Mouse (Mus musculus) left cerebral cortex, adult 11 months (tissue): ENCODE data around the gene Prss35.

Experiments used
- DNase-seq: peaks from one replicate; pipeline ENCODE4 v3.0.0; 2022; ENCODE audit warnings: low spot score

Gene Prss35

DNA sequence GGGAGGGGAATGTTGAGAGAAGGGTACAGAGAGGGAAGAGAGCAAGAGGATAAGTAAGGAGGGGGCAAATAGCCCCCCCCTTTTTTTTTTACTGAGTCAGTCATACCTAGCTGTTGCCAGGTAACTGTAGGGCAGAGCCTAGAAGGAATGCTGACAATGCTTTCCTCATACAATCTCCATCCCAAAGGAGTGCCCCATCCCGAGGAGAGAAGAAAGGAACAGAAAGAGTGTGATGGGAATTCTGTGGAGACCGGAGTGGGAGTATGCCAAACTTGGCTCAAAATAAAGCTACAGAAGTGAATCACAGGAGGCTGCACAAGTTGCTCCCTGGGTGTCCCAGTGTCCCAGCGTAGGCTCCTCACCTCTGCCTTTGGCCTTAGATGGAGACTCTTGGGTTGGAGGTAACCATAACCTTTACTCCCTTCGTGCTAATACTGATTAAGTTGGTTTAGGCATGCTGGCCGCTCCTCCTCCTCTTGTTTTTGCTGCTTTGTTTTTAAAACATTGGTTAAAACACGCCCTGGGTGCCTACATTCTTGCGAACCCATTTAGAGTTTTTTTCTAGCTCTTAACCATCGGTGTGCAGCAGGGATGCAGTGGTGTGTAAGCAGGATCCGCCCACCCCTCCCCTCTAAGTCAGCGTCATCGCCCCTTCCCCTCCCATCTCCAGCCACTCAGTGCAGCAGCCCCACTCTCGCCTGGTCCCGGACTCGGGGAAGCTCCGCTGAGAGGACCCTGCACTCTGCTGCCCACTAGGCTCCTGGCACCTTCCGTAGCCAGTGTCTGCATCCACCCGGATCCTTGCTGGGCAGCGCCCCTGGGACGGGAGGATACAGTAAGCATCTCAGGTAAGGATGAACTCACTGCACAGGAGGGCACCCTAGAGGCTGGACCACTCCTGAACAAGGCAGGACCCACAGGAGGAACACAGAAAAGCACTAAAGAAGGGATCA lies at the start of gene Prss35:
TSS of gene Prss35 (plus strand) at position 691 of the 953 bp plus-strand sequence.
- no peak for DNase-seq

DNA sequence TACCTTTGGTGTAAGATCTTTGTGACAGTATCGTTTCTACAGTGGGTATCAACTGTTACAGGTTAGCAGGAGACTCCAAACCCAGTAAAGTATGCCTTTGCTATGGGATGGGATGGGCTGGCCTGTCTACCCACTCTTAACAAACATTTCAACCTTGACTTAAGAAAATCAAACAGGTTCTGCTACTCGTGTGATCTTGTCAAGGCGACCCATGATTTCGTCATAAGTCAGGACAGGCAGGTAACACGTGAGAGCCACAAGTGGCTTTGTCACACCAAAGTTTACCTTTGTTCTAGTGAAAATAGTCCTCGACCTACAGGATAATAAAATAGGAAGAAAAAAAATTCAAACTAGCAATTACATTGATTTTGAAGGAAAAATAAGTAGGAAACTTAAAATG lies 49.5 kb upstream of the Prss35 start:
- DNase-seq: no peak

DNA sequence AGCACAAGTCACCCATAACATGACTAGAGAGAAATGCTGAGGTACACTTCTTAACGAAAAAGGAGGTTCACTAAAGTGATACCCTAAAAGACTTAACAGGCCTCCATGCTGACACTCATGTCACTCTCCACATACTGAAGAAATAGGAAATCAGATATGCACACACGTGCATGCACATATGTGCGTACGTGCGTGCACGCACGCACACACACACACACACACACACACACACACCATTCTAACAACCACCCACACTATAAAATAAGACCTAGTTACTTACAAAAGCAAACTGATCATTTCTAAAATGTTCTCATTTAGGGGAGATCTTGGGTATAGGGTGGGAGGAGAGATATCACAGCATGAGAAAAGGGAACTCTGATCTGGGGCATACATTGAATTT lies 48.8 kb upstream of the Prss35 start:
- no peak for DNase-seq

DNA sequence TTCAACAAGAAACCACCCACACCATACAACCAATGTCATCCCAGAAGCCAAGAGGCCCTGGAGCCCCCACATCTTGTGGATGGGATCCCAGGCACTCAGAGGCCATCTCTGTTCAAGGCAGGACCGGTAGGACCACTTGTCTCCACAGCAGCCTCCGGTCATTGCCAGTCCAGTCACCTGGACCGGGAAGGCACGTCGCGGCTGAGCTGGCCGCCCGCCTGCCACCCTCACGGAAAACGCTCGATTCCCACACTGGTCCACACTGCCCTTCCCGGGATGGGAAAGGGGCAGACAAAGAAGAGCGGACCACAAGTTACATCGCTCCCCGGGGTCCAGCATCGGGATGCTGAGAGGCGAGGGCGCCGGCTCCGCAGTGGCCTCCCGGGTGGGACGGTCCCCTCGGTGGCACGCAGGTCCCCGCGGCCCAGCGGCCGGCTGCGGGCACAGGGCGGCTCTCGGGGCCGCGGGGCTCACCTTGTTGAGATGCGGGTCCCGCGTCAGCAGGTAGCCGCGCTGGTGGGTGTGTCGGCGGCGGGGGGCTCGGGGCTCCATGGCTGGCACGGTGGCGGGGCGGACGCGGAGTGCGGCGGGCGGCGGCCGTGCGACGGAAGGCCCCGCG lies 48.1 kb upstream of the Prss35 start:
- DNase-seq: no peak

DNA sequence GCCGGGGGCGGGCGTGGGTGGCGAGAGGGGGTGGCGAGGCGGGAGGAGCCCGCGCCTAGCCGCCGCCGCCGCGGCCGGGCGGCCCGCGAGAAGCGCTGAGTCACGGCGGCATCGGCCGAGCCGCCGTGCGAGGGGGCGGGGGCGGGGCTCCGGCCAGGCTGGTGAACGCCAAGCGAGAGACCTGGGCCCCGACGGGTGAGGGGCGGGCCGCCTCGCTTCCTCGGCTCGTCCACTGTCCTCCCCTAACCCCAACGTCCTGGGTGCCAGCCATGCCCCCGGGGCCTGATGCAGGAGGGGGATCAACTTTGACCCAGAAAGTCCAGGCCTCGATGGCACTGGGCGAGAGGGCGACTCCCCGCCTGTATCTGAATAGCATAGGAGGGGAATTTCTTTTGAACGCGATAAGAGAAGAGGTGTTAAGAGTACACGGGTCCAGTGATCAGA lies 47.6 kb upstream of the Prss35 start, which contains the start of gene Me1:
TSS of gene Me1 (minus strand) at position 136 of the 444 bp plus-strand sequence.
- DNase-seq: no peak

DNA sequence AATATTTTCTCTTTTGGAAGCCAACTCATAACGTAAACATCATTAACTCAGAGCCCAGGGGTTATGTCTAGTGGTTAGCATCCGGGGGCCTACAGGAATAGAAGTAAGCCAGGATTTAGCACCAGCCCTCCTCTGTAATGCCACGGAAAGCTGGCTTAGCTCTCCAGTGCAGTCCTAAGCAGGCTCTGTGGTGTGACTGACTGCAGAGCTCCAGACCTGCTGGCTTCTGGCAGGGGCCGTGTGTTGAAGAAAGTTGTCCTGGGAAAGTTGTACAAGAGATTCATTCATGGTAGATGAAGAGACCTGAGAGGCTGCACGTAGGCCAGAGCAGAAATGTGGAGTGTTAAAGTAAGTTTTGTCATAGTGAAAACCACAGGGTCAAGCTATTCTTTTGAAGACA lies 42.2 kb upstream of the Prss35 start:
- DNase-seq: no peak

DNA sequence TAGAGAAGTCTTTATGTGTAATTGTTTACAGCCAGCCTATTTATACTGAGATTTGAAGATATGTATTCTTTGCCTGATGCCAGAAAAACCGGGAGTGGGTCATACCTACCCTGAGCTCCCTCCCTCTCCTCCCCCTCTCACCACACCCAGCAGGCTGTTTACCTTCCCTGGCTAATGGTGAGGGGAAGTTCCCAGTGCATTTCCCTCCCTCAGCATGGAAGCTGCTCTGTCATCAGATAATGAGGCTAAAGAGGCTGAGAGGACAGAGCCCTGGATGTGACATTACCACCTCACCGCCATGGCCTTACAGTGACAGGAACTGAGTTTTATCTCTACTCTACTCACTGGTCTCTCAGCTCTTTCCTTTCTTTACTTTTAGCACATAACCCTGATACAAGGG lies 41.6 kb upstream of the Prss35 start:
- DNase-seq: no peak

DNA sequence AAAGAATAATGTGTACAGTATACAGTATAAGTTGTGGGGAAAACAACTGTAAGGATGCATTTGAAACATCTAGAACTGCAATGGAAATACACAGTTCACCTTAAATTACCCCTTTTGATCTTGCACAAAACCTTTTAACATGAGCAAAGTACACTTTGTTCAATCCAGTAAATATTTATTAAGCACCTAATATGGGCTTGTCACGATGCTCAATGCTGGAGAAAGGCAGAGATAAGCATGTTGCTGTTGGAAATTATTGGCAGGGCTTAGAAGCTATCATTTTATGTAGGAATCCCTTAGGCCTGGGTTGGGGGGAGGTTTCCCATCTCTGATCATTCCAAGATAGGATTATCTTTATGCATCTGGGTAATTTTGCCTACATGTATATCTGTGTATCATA lies 36.0 kb upstream of the Prss35 start:
- DNase-seq: no peak

DNA sequence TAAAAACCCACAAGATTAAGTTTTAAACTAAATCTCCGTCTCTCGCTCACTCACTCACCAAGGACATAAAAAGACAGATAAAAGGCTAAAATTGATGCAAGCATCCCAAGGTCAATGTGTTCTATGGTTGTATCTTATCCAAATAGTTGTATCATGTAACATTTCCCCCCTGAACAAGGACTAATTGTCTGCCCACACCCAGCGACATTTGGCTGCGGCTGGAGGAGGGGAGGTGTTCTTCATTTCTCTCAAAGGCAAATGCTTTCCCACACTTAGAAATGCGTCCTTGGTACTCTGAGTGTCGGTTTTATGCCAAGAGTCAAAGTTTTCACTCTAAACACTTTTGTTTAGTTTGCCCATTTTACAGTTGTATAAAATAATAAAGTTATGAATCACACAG lies 34.5 kb upstream of the Prss35 start:
- DNase-seq: no peak

DNA sequence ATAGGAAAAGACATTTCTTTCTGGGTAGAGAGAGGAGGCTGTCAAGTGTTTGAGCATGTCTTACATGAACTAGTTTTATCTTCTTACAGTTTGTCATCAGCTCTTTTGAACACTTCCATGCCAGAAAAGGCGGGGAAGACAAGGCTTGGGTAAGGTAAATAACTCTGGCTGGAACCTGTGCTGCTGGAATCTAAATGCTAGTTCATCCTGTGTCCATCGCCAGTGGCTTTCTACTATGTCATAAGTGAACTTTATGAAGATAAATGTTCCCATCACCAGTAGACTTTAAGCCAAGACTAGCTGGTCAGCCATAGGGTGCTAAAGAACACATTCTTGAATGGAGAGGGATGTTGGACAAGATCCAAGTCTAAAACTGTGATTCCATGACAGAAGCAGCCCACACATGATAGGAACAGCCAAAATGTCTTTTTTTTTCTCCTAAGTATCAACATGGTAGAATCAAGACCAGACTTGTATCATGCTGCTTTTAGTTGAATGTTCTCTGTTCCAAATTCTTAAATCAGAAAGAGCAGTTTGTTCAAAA lies 33.3 kb upstream of the Prss35 start:
- DNase-seq: no peak

DNA sequence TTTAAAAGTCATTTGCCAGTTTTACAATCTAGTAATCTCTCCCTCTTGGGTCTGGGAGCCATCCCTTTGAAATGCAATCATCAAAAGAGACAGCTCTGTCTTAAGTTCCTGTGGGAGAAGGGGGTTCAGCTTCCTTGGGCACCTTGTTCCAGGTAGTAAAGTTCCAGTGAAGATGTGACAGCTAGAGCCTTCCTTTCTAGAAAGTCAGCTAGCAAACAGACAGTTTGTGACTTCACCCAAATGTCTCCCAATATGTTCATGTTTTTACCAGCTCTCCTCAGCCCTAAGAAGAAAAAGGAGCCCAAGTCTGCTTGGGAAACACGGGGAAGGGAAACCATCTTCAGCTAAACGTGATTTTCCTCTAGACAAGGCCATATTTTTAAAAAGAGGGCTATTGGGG lies 30.8 kb upstream of the Prss35 start:
- DNase-seq: no peak

DNA sequence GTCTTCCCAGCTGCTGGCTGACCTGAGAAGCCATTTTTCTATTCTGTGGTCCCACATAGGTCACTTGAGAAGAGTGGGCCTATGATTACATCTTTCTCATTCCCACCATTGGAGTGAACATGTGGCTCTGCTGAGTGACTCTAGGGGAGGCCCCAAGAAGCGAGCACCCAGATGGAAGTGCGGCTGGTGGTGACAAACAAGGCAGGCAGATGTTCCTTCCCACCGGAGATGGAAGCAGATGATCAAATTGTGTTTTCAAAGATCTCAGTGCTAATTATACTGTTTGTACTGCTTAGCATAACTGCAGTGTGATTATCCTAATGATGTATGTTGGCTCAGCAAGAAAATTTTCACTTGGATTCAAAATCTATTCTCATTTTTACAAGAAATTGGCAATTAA lies 29.4 kb upstream of the Prss35 start:
- no peak for DNase-seq

DNA sequence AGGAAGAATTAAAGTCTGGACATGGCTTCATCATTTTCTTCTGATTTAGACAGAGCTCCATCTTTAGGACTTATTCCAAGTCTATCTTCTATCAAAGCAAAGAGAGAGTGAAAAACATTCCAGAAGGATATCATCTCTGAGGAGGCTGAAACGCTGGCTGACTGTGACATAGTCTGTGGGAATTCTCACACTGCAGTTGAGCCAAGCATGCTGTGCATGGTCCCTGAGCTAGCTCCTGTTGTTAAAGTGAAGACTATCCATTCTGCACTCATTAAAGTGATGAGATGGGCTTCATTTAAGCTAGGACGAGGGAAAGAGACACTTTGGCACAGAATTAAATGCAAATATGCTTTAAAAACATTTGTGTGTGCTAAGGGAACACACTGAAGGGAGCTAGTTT lies 26.9 kb upstream of the Prss35 start:
- DNase-seq: no peak

DNA sequence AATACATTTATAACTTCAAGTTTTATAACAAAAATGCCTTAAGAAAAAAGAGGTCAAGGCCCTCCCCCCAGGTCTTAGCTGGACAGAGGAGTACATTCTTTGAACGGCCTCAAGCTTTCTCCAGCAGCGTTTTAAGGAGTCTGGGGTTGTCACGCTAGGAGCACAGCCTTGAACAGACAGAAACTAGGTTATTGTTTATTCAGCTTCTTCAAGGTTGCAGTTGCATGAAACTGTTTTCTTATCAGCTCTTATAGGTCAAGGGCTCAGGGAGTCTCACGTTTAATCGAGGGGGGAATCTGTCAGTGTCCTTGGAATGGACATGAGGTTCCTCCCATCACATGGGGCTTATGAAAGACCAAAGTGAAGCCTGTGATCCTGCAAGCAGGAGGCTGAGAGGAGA lies 26.3 kb upstream of the Prss35 start:
- no peak for DNase-seq

DNA sequence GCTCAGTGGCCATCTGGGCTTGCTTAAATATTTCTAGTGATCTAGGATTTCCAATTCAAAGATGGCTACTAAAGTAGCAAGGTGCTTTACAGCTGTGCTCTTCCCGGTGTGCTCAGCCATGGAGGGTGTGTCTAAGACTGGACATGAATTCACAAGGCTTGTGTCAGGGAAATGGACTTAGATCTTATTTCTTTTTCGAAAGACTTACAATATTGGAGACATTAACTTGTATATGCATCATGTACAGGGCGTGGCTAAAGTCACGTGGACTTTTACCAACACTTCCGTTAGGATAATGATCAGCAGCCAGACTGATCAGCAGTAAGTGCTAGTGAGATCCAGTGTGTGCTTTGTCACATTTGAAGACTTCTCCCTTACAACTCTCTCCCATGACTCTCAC lies 23.2 kb upstream of the Prss35 start:
- DNase-seq: no peak

DNA sequence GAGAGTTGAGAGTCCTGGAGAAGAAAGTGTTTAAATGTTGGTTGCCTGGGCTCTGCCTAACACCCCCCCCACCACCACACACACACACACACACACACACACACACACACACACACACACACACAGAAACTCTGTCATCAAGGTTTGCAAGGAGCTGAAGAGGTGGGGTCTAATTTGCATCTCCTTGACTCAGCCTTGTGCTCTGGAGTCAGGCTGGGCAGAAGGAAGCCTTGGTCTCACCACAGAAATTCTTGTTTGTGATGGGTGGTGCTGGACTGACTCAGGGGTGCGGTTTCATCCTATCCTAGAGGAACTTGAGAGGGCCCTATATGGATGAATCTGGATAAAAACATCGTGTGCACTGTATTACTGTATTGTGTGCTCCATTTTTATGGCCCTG lies 22.7 kb upstream of the Prss35 start:
- DNase-seq: no peak

DNA sequence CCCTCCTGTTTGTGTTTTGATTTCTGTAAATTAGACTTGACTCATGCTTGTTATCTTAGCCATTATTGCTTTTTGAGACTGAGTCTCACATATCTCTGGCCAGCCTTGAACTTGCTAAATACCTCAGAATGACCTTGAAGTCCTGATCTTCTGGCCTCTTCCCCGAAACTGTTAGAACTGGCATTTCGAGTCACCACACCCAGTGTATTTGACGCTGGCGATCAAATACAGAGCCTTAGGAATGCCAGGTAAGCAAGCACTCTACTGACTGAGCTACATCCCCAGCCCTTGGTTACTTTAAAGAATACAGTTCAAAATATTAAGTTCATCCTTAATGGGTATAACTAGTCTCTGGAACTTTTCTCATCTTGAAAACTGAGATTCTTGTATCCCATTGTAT lies 18.4 kb upstream of the Prss35 start:
- DNase-seq: no peak

DNA sequence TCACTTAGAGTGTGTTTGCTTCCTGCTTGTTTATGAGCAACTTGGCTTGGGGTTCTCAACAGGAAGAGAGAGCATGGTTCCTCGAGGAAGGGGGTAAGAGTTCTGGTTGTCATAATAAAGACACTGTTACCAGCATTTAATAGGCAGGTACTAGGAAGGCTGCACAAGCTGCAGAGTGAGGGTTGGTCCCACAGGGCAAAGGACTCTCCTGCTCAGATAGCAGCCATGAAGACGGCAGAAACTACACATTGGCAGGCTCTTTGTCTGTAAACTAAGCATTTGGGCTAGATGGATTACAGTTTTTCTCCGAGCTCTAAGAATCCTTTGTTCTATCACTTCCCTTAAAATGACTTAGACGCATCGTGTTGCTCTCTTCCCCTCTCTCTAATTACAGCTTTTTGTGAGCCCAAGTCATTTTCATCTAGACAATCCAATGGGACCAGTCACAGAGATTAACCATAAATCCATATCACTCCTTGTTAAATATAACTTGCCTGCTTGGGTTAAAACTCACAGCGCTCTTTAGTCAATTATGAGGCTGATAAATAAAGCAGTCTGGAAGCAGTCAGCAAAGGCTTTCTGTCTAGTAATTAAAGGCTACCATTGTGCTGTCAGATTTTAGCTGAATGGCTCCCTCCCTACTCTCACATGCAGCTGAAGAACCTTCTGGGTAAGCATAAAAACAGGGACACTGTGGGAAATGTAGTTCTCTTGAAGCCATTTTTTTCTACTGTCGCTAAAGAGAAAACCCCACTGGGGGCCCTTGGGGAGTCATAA lies 17.7 kb upstream of the Prss35 start:
- no peak for DNase-seq

DNA sequence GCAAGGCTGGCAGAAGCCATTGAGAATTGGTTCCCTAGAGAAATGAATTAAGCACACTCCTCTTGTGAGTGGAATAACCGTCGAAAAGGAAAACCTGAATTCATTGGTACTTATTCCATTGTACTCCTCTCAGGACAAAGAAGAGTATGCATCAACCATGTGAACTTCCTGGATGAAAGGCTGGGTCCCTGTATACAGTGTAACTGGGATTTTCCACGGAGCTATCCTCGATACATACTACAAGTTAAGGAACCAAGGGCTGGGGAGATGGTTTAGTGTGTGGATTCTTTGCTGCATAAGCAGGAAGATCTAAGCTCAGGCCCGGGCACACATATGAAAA lies 17.1 kb upstream of the Prss35 start:
- no peak for DNase-seq

DNA sequence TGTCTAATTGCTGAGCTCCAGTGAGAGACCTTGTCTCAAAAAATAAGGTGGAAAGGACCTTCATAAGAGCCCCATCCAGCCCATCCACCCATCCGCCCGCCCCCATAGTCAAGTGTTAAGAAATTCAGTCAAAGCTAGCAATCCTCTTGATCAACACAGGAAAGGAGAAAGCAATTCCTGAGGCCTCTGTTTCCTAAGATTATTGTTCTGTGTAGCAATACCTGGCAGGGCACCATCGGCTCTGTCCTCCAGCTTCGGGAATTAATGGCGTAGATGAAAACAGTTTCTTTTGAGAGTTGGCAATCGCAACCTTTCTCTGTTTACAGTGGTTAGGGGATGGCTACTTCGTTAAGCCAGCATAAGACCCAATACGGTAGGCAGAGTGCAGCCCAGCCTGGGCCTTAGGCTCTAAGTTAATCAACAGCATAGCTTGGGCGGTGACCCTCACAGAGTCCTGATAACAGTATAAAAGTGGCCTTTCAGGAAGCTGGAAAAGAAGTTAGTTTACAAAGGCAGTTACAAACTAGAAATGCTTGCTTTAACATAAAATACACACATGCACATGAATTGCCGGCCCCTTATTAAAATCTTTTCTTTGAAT lies 15.1 kb upstream of the Prss35 start:
- DNase-seq: no peak

DNA sequence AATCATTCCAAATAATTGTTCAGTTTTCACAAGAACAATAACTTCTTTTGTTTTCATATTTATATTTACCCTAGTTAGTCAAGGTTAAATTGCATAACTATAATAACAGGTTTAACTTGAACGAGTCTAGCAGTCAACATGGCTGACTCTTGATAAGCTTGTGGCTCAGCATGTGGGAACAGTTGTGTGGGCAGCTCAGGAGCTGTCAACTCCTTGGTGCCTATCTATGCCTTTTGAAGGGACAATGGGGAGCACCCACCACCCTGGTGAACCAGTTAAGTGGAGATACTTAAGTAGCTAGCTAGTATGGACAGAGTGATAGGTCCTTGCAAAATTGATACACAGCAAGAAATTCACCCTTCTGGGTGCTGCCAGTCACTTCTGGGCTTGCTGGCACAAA lies 14.4 kb upstream of the Prss35 start:
- DNase-seq: no peak

DNA sequence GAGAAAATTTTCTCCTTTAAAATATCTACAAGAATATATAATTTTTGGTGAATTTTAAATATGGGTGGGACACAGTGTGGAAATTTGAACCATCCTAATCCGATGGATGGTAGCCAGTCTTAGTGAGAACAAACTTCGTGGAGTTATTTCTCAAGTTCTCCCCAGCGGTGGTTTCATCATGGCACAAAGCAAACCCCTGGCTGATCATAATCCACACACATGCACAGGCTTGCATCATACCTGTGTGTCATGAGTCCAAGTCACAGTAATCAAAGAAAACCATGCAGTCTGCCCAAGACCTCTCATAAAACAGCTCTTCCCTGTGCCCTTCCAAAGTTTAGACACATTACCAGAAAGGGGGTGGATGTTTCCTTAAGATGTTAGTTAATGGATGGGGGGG lies 13.6 kb upstream of the Prss35 start:
- no peak for DNase-seq
